Mouse (Mus musculus): ENCODE measurements at regions not wholly inside any gene's neighbourhood (a gene's known extent, or its start where the extent isn't known, plus 50 kb on each side); places are given as distances from the start of the nearest gene placed in this dataset.
"Not testable (repeated sequence)": the region's sequence is repeated elsewhere in the genome, so short reads cannot be mapped to it uniquely, and the experiment has no call there.

DNA sequence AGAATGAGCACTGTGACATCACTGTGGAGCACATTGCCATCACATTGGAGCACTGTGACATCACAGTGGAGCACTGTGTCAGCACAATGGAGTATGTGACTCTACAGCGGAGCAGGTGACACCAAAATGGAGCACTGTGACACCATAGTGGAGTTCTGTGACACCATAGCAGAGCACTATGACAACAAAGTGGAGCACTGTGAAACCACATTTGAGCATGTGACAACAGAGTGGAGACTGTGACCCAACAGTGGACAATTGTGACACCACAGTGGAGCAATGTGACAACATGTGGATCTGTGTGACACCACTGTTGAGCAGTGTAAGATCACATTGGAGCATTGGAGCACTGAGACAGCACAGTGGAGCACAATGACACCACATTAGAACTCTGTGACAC lies 87.2 kb upstream of the Vmn1r2 start:
- no peak for ATAC-seq (replicated peaks; ENCODE audit: low FRiP score, poor library complexity, severe bottlenecking)

DNA sequence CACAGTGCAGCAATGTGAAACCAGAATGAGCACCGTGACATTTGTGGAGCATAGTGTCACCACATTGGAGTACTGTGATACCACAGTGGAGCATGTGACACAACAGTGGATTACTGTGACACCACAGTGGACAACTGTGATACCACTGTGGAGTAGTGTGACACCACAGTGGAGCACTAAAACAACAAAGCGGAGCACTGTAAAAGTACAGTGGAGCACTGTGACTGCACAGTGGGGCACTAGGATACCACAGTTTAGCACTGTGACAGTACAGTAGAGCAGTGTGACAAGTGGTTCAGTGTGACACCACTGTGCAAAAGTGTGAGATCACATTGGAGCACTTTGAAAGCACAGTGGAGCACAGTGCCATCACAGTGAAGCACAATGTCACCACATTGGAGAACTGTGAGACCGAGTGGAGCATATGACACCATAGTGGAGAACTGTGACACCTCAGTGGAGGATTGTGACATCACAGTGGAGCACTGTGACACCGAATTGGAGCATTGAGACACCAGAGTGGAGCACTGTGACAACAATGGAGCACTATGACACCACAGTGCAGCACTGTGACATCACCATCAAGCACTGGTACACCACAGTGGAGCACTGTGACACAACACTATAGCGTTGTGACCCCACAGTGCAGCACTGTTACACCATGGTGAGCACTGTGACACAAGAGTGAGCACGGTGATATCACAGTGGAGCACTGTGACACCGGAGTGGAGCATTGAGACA lies 86.6 kb upstream of the Vmn1r2 start:
- ATAC-seq (replicated peaks; ENCODE audit: low FRiP score, poor library complexity, severe bottlenecking), result 0 out of 2 replicates have a peak, but pooled peaks have one; percentile 11

DNA sequence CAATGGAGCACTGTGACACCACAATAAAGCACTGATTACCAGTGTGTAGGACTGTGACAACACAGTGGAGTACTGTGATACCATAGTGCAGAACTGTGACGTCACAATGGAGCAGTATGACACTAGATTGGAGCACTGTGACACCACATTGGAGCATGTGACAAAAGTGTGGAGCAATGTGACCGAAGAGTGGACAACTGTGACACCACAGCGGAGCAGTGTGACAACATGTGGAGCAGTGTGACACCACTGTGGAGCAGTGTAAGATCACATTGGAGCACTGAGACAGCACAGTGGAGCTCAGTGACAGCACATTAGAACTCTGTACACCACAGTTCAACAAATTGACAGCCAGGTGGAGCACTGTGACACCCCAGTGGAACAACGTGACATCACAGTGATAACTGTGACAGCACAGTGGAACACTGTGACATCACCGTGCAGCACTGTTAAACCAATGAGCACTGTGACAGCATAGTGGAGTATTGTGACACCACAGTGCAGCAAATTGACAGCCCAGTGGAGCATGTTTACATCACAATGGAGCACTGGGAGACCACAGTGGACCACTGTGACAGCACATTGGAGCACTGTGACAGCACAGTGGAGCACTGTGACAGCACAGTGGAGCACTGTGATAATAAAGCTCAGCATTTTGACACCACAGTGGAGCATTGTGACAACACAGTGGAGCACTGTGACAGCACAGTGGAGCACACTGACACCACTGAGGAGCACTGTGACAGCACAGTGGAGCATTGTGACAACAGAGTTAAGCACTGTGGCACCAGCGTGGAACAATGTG lies 85.8 kb upstream of the Vmn1r2 start:
- ATAC-seq (replicated peaks; ENCODE audit: low FRiP score, poor library complexity, severe bottlenecking), result peak; percentile 6; the same call in 1 of the 2 replicates

DNA sequence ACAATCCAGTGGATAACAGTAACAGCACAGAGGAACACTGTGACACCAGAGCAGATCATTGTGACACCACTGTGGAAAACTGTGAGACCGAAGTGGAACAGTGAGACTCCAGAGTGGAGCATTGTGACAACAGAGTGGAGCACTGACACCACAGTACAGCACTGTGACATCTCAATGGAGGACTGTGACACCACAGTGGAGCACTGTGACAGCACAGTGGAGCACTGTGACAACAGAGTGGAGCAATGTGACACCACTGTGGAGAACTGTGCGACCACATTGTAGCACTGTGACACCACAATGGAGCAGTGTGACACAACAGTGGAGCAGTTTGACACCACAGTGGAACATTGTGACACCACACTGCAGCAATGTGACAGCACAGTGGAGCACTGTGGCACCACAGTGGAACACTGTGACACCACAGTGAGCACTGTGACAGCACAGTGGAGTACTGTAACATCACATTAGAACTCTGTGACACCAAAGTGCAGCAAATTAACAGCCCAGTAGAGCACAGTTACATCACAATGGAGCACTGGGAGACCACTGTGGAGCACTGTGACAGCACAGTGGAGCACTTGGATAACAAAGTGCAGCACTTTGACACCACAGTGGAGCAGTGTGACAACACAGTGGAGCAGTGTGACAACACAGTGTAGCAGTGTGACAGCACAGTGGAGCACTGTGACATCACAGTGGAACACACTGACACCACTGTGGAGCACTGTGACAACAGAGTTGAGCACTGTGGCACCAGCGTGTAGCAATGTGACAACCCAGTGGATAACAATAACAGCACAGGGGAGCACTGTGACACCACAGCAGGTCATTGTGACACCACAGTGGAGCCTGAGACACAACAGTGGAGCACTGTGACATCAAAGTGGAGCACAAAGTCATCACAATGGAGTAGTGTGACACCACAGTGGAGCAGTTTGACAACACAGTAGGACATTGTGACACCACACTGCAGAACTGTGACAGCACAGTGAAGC lies 84.9 kb upstream of the Vmn1r2 start:
- no peak for ATAC-seq (replicated peaks; ENCODE audit: low FRiP score, poor library complexity, severe bottlenecking)

DNA sequence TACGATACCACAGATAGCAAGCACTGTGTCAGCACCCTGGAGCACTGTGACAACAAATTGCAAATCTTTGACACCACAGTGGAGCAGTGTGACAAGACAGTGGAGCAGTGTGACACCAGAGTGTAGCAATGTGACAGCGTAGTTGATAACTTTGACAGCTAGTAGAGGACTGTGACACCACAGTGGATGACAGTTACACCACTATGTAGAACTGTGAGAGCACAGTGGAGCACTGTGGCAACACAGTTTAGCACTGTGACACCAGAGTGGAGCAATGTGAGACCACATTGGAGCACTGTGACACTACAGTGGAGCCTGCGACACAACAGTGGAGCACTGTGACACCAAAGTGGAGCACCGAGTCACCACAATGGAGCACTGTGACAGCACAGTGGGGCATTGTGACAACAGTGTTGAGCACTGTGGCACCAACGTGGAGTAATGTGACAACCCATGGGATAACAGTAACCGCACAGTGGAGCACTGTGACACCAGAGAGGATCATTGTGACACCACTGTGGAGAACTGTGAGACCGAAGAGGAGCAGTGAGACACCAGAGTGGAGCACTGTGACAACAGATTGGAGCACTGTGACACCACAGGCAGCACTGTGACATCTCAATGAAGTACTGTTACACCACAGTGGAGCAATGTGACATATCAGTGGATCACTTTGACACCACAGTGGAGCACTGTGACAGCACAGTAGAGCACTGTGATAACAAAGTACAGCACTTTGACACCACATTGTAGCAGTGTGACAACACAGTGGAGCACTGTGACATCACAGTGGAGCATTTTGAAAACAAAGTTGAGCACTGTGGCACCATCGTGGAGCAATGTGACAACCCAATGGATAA lies 83.7 kb upstream of the Vmn1r2 start:
- ATAC-seq (replicated peaks; ENCODE audit: low FRiP score, poor library complexity, severe bottlenecking), result peak; percentile 25

DNA sequence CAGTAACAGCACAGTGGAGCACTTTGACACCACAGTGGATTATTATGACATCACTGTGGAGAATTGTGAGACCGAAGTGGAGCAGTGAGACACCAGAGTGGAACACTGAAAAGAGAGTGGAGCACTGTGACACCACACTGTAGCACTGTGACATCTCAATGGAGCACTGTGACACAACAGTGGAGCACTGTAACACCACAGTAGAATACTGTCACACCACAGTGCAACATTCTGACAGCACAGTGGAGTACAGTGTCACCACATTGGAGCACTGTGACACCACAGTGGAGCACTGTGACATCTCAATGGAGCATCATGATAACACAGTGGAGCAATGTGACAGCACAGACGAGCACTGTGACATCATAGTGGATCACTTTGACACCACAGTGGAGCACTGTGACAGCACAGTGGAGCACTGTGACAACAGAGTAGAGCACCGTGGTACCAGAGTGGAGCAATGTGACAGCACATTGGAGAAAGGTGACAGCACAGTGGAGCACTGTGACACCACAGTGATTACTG lies 83.0 kb upstream of the Vmn1r2 start:
- peak; percentile 20 for ATAC-seq (replicated peaks; ENCODE audit: low FRiP score, poor library complexity, severe bottlenecking)

DNA sequence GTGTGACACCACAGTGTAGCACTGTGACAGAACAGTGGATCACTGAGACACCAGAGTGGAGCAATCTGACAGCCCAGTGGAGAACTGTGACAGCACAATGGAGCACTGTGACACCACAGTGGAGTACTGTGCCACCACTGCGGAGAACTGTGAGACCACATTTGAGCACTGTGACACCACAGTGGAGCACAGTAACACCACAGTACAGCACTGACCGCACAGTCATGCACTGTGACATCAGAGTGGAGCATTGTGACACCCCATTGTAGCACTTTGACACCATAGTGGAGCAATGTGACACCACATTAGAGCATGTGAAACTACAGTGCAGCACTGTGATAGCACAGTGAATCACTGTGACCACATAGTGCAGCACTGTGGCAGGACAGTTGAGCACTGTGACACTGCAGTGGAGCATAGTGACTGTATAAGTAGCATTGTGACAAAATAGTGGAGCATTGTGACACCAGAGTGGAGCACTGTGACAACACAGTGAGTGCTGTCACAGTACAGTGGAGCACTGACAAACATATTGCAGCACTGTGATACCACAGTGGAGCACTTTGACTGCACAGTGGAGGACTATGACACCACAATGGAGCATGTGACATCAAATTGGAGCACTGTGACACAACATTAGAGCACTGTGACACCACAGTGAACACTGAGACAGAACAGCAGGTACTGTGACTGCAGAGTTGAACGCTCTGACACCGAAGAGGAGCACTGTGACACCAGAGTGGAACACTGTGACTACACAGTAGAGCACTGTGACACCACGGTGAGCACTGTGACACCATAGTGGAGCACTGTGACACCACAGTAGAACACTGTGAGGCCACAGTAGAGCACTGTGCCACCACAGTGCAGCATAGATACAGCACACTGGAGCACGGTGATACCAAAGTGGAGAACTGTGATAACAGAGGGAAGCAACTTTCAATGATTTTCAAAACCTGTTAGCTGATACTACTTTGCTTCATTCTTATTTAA lies 81.4 kb upstream of the Vmn1r2 start:
- no peak for ATAC-seq (replicated peaks; ENCODE audit: low FRiP score, poor library complexity, severe bottlenecking)

DNA sequence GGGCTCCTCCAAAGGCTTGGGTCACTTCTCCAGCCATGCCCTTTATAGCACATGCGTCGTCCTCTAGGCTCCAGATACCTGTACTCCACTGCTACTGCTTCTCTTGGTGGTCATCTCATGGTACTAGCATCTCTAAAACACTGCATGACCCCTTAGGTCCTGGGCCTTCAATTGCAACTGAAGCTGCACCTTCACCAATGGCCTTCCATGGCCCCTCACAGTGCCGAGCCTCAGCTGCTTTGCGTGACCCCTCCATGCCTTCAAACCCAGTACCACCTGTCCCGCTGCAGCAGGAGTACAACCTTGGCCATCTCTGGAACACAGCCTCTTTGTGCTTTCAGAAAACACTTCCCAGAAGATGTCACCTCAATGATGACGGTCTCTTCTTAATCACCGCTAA lies 79.5 kb upstream of the Vmn1r2 start:
- ATAC-seq (replicated peaks; ENCODE audit: low FRiP score, poor library complexity, severe bottlenecking), result not testable (repeated sequence)

DNA sequence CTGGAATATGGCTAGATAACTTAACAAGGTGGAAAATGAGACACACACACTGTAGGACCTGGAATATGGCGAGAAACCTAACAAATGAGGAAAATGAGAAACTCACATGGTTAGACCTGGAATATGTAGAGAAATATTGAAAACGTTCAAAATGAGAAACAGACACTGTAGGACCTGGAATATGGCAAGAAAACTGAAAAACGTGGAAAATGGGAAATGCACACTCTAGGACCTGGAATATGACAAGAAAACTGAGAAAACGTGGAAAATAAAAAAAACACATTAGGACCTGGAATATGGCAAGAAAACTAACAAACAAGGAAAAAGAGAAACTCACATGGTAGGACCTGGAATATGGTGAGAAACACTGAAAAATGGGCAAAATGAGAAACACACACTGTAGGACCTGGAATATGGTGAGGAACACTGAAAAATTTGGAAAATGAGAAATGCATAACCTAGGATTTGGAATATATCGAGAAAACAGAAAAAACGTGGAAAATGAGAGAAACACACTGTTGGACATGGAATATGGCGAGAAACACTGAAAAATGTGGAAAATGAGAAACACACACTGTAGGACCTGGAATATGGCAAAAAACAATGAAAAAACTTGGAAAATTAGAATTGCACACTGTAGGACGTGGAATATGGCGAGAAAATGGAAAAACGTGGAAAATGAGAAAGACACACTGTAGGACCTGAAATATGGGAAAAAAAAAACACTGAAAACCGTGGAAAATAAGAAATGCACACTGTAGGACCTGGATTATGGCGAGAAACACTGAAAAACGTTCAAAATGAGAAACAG lies 77.3 kb upstream of the Vmn1r2 start:
- ATAC-seq (replicated peaks; ENCODE audit: low FRiP score, poor library complexity, severe bottlenecking), result peak; percentile 63

DNA sequence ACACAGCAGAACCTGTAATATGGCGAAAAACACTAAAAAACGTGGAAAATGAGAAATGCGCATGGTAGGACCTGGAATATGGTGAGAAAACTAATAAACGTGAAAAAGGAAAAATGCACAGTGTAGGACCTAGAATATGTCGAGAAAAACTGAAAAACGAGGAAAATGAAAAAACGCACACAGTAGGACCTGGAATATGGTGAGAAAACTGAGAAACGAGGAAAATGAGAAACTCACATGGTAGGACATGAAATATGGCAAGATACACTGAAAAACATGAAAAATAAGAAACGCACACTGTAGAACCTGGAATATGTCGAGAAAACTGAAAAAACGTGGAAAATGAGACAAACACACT lies 76.8 kb upstream of the Vmn1r2 start:
- ATAC-seq (replicated peaks; ENCODE audit: low FRiP score, poor library complexity, severe bottlenecking), result peak; percentile 46

DNA sequence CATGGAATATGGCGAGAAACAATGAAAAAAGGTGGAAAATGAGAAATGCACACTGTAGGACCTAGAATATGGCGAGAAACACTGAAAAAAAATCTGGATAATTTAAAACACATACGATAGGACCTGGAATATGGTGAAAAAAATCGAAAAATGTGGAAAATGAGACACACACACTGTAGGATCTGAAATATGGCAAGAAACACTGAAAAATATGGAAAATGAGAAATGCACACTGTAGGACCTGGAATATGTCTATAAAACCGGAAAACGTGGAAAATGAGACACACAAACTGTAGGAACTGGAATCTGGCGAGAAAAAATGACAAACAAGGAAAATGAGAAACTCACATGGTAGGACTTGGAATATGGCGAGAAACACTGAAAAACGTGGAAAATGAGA lies 76.4 kb upstream of the Vmn1r2 start:
- peak; percentile 21; the same call in 1 of the 2 replicates for ATAC-seq (replicated peaks; ENCODE audit: low FRiP score, poor library complexity, severe bottlenecking)
